Mouse (Mus musculus): ENCODE measurements around the gene Zmiz1. TPM values are rescaled to one million over a fixed set of nuclear protein-coding genes. Genes with fewer than 3 reads are reported as not detected.

Gene Zmiz1
- polyA plus RNA-seq, 1 experiment, result 27.3 TPM

DNA sequence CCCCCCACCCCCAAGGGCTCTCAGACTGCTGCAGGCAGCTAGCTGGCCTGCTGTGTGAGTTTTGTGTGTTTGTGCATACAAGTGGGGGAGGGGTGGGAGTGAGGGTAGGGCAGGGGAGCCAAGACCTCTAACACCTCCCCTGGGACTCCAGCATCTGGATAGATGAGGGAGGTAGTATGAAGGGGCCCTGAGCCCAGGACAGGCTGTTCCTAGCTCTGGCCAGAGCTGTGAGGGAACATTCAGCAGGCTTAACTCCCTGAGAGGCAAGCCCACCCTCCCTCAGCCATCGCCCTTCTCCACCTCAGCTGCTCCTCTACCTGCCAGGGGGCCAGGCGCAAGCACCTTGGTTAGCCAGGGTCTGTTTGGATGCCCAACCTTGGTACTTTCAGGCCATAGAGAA lies 249.9 kb downstream of the Zmiz1 start:
- TF ChIP-seq CTCF (IDR thresholded peaks at IDR 0.05; ENCODE audit: control insufficient read depth, insufficient read depth, insufficient read length) (no peak), CEBPB (IDR thresholded peaks at IDR 0.05; ENCODE audit: low read depth) (no peak), MYOD1 (IDR thresholded peaks at IDR 0.05; ENCODE audit: control insufficient read depth, insufficient read length, low read depth) (no peak), FOSL1 (IDR thresholded peaks at IDR 0.05; ENCODE audit: insufficient read depth, low read length, poor library complexity, severe bottlenecking) (no peak), USF1 (IDR thresholded peaks at IDR 0.05; ENCODE audit: low read depth) (no peak), MAX (IDR thresholded peaks at IDR 0.05) (no peak), MYOG (IDR thresholded peaks at IDR 0.05; ENCODE audit: control insufficient read depth, extremely low read depth, insufficient read length) (no peak)
- Histone ChIP-seq H3K79me2 (ENCODE audit: control insufficient read depth, insufficient read depth) (no peaks in the 10 kb centered on the region), H3K36me3 (ENCODE audit: control insufficient read depth, insufficient read depth) (peaks cover 9% of the 10 kb centered on the region), H3K27me3 (ENCODE audit: control insufficient read depth, insufficient read depth, insufficient read length) (no peaks in the 10 kb centered on the region), H3ac (ENCODE audit: control insufficient read depth, insufficient read length, low read depth) (no peak overlapping the region), H3K4me3 (ENCODE audit: insufficient read depth, poor library complexity, severe bottlenecking) (no peak overlapping the region), H3K79me3 (ENCODE audit: low read depth) (no peaks in the 10 kb centered on the region)

DNA sequence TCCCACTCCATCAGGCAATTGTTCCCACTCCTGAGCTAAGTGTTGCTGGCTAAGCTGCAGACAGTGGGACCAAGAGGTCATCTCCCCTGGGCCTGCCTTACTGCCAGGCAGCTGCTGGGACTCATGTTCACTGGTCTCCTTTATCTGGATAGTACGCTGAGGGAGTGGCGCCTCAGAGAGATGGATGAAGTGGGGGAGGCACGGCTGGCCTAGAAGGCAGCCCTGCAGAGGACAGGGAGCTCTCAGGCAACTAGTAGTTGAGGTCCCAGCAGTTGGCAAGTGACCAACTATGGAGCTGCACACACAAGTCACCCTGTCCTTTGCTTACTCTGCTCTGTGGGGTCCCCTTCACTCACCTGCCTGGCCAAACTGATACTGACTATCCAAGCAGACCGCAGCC lies 251.1 kb downstream of the Zmiz1 start:
- H3K27me3 ChIP-seq (ENCODE audit: control insufficient read depth, insufficient read depth, insufficient read length), result no peaks in the 10 kb centered on the region
- TF ChIP-seq FOSL1 (IDR thresholded peaks at IDR 0.05; ENCODE audit: insufficient read depth, low read length, poor library complexity, severe bottlenecking) (no peak), MYOD1 (IDR thresholded peaks at IDR 0.05; ENCODE audit: control insufficient read depth, insufficient read length, low read depth) (no peak), USF1 (IDR thresholded peaks at IDR 0.05; ENCODE audit: low read depth) (no peak), MYOG (IDR thresholded peaks at IDR 0.05; ENCODE audit: control insufficient read depth, extremely low read depth, insufficient read length) (no peak)
- H3K36me3 ChIP-seq (ENCODE audit: control insufficient read depth, insufficient read depth), result peaks cover 20% of the 10 kb centered on the region
- no peaks in the 10 kb centered on the region for H3K79me2 ChIP-seq (ENCODE audit: control insufficient read depth, insufficient read depth)
- no peak overlapping the region for H3ac ChIP-seq (ENCODE audit: control insufficient read depth, insufficient read length, low read depth)
- H3K4me3 ChIP-seq (ENCODE audit: insufficient read depth, poor library complexity, severe bottlenecking), result no peak overlapping the region
- no peaks in the 10 kb centered on the region for H3K79me3 ChIP-seq (ENCODE audit: low read depth)

DNA sequence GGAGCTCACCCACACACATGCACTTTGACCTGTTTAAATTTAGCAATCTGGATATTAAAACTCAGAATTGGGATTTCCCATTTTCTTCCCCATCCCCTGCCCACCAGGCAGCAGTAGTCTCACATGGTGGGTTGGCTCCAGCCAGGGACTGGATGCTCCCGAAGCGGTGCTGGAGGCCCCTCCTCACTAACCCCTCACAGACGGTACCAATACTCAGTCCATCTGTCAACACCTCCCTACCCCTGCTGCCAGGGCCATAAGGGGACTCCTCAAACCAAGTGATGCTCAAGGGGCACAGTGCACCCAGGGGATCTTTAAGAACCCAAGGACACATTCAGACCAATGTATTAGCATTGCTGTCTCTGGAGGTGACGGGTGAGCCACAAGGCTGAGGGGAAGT lies 251.7 kb downstream of the Zmiz1 start:
- Histone ChIP-seq H3K4me3 (ENCODE audit: insufficient read depth, poor library complexity, severe bottlenecking) (no peak overlapping the region), H3K79me3 (ENCODE audit: low read depth) (no peaks in the 10 kb centered on the region), H3K79me2 (ENCODE audit: control insufficient read depth, insufficient read depth) (no peaks in the 10 kb centered on the region), H3K27me3 (ENCODE audit: control insufficient read depth, insufficient read depth, insufficient read length) (no peaks in the 10 kb centered on the region), H3K36me3 (ENCODE audit: control insufficient read depth, insufficient read depth) (peaks cover 27% of the 10 kb centered on the region), H3ac (ENCODE audit: control insufficient read depth, insufficient read length, low read depth) (no peak overlapping the region)
- TF ChIP-seq FOSL1 (IDR thresholded peaks at IDR 0.05; ENCODE audit: insufficient read depth, low read length, poor library complexity, severe bottlenecking) (no peak), MAX (IDR thresholded peaks at IDR 0.05) (no peak), CEBPB (IDR thresholded peaks at IDR 0.05; ENCODE audit: low read depth) (no peak), CTCF (IDR thresholded peaks at IDR 0.05; ENCODE audit: control insufficient read depth, insufficient read depth, insufficient read length) (no peak), MYOG (IDR thresholded peaks at IDR 0.05; ENCODE audit: control insufficient read depth, extremely low read depth, insufficient read length) (no peak), USF1 (IDR thresholded peaks at IDR 0.05; ENCODE audit: low read depth) (no peak), MYOD1 (IDR thresholded peaks at IDR 0.05; ENCODE audit: control insufficient read depth, insufficient read length, low read depth) (no peak)

DNA sequence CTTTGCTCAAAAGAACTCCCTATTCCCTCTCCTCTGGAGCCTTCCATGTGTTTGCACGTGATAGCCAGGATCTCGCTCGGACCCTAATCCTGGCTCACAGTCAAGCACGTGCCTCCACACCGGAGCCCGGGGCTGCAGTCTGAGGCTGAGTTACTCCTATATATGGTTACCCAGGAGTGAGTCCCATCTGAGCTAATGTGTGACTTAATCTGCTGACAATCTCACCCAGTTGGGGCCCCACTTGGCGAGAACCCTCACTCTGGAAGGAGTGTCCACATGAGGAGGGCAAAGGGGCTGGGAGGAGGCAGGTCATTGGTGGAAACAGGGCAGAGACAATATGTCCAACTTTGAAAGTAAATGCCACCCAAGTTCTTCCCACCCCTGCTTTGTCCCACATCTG lies 252.2 kb downstream of the Zmiz1 start:
- Histone ChIP-seq H3K4me3 (ENCODE audit: insufficient read depth, poor library complexity, severe bottlenecking) (no peak overlapping the region), H3K36me3 (ENCODE audit: control insufficient read depth, insufficient read depth) (peaks cover 31% of the 10 kb centered on the region), H3K79me3 (ENCODE audit: low read depth) (no peaks in the 10 kb centered on the region), H3ac (ENCODE audit: control insufficient read depth, insufficient read length, low read depth) (no peak overlapping the region), H3K27me3 (ENCODE audit: control insufficient read depth, insufficient read depth, insufficient read length) (no peaks in the 10 kb centered on the region), H3K79me2 (ENCODE audit: control insufficient read depth, insufficient read depth) (no peaks in the 10 kb centered on the region)
- TF ChIP-seq FOSL1 (IDR thresholded peaks at IDR 0.05; ENCODE audit: insufficient read depth, low read length, poor library complexity, severe bottlenecking) (no peak), MAX (IDR thresholded peaks at IDR 0.05) (no peak), MYOG (IDR thresholded peaks at IDR 0.05; ENCODE audit: control insufficient read depth, extremely low read depth, insufficient read length) (no peak), CEBPB (IDR thresholded peaks at IDR 0.05; ENCODE audit: low read depth) (no peak), MYOD1 (IDR thresholded peaks at IDR 0.05; ENCODE audit: control insufficient read depth, insufficient read length, low read depth) (no peak), USF1 (IDR thresholded peaks at IDR 0.05; ENCODE audit: low read depth) (no peak), CTCF (IDR thresholded peaks at IDR 0.05; ENCODE audit: control insufficient read depth, insufficient read depth, insufficient read length) (no peak)

DNA sequence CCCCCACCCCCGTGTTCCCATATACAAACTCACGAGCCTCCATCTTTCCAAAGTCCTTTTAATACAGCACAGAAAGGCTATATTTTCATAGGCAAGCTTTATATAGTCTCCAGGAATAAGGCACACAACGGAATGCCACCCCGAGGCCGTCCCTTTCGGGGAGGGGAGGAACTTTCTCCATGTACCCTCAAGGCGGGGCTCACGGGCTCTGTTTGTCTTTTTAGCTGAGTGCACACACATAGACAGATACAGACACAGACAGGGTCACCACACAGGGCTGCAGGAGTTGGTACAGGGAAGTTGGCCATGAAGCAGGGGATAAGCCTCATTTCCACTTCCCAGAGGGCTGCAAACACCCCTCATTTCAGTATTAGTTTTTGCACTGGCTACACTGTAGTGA lies 252.6 kb downstream of the Zmiz1 start:
- no peaks in the 10 kb centered on the region for H3K27me3 ChIP-seq (ENCODE audit: control insufficient read depth, insufficient read depth, insufficient read length)
- no peaks in the 10 kb centered on the region for H3K79me2 ChIP-seq (ENCODE audit: control insufficient read depth, insufficient read depth)
- H3K79me3 ChIP-seq (ENCODE audit: low read depth), result no peaks in the 10 kb centered on the region
- peaks cover 36% of the 10 kb centered on the region for H3K36me3 ChIP-seq (ENCODE audit: control insufficient read depth, insufficient read depth)
- H3K4me3 ChIP-seq (ENCODE audit: insufficient read depth, poor library complexity, severe bottlenecking), result no peak overlapping the region
- TF ChIP-seq CEBPB (IDR thresholded peaks at IDR 0.05; ENCODE audit: low read depth), result no peak
- no peak for TF ChIP-seq CTCF (IDR thresholded peaks at IDR 0.05; ENCODE audit: control insufficient read depth, insufficient read depth, insufficient read length)
- no peak for TF ChIP-seq MAX (IDR thresholded peaks at IDR 0.05)
- no peak for TF ChIP-seq MYOG (IDR thresholded peaks at IDR 0.05; ENCODE audit: control insufficient read depth, extremely low read depth, insufficient read length)
- no peak for TF ChIP-seq MYOD1 (IDR thresholded peaks at IDR 0.05; ENCODE audit: control insufficient read depth, insufficient read length, low read depth)
- TF ChIP-seq USF1 (IDR thresholded peaks at IDR 0.05; ENCODE audit: low read depth), result no peak
- no peak for TF ChIP-seq FOSL1 (IDR thresholded peaks at IDR 0.05; ENCODE audit: insufficient read depth, low read length, poor library complexity, severe bottlenecking)
- H3ac ChIP-seq (ENCODE audit: control insufficient read depth, insufficient read length, low read depth), result no peak overlapping the region

DNA sequence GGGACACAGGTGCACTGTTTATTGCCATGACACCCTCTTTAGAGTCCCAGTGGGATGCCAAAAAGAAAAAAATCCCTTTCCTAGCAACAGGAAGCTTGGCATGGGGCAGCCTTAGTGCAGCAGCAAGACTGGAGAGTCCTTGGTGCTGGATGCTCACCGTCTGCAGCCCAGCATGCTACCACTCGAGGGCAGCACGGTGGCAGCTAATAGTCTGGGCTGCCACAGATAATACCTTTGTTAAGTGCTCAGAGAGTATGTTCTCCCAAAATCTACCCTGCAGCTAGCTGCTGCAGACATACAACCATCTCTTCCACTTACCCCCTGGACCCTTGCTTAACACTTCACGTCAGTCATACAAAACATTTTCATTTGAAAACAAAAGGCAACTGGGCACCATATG lies 254.5 kb downstream of the Zmiz1 start:
- Histone ChIP-seq H3ac (ENCODE audit: control insufficient read depth, insufficient read length, low read depth) (no peak overlapping the region), H3K27me3 (ENCODE audit: control insufficient read depth, insufficient read depth, insufficient read length) (no peaks in the 10 kb centered on the region), H3K4me3 (ENCODE audit: insufficient read depth, poor library complexity, severe bottlenecking) (no peak overlapping the region), H3K79me2 (ENCODE audit: control insufficient read depth, insufficient read depth) (no peaks in the 10 kb centered on the region), H3K36me3 (ENCODE audit: control insufficient read depth, insufficient read depth) (peaks cover 46% of the 10 kb centered on the region), H3K79me3 (ENCODE audit: low read depth) (no peaks in the 10 kb centered on the region)
- TF ChIP-seq CTCF (IDR thresholded peaks at IDR 0.05; ENCODE audit: control insufficient read depth, insufficient read depth, insufficient read length) (peak; percentile 30), MYOG (IDR thresholded peaks at IDR 0.05; ENCODE audit: control insufficient read depth, extremely low read depth, insufficient read length) (no peak)

Small RNAs within 50 kb of the gene (microRNA-seq; reads per million reads assigned to microRNA genes)
- gene Mir3075 (ENCODE audit: borderline microRNAs expressed), result 7.3 reads per million, percentile 55 among the genes with 10 or more reads in this experiment

Other genes with a start within 250 kb of the Zmiz1 start
- gene Ppif, start 235.0 kb downstream of the Zmiz1 start, polyA plus RNA-seq (2012; fragmentation: generic; extraction: Trizol), result 21.4 TPM

Measured in C2C12 (cell line).